Mouse (Mus musculus) intestine, embryonic 16.5 days (tissue): Measurements from ENCODE around the gene Slc25a25. TPM values are rescaled to one million over a fixed set of nuclear protein-coding genes. Genes with fewer than 3 reads are reported as not detected.

Experiments used
- ATAC-seq: fragments of 200-750 bp; cut with Nextera tagmentation; 2 replicates; pipeline ENCODE4 v1.8.0; 2017; ENCODE audit warnings: moderate TSS enrichment, moderate library complexity
- H3K27ac ChIP-seq: fragments of 300-500 bp; sonication (generic); 2 replicates; pipeline ENCODE4 v1.5.1; 2014; ENCODE audit warnings: mild to moderate bottlenecking, low read length
- H3K27me3 ChIP-seq: fragments of 300-500 bp; sonication (generic); replicated peaks from 2 replicates; pipeline ENCODE4 v1.6.1; 2014; ENCODE audit warnings: low read length, control low read depth, mixed read lengths; ENCODE audit not compliant: control insufficient read depth, insufficient read depth
- H3K36me3 ChIP-seq: fragments of 300-500 bp; sonication (generic); 2 replicates; pipeline ENCODE4 v1.6.1; 2014; ENCODE audit warnings: low read length, control low read depth; ENCODE audit not compliant: control insufficient read depth, insufficient read depth
- H3K4me1 ChIP-seq: fragments of 300-500 bp; sonication (generic); 2 replicates; pipeline ENCODE4 v1.6.1; 2014; ENCODE audit warnings: low read length, control low read depth, mixed read lengths; ENCODE audit not compliant: control insufficient read depth, insufficient read depth
- H3K4me2 ChIP-seq: fragments of 300-500 bp; sonication (generic); 2 replicates; pipeline ENCODE4 v1.6.1; 2014; ENCODE audit warnings: low read depth, low read length, control low read depth
- H3K4me3 ChIP-seq: fragments of 300-500 bp; sonication (generic); 2 replicates; pipeline ENCODE4 v1.5.1; 2014; ENCODE audit warnings: mild to moderate bottlenecking, low read length
- H3K9ac ChIP-seq: fragments of 300-500 bp; sonication (generic); 2 replicates; pipeline ENCODE4 v1.6.1; 2014; ENCODE audit warnings: low read depth, low read length
- H3K9me3 ChIP-seq: fragments of 300-500 bp; sonication (generic); 2 replicates; pipeline ENCODE4 v1.6.1; 2016; ENCODE audit warnings: low read length, control low read depth; ENCODE audit not compliant: control insufficient read depth
- WGBS: fragments of 180-500 bp; shearing (Covaris S2); extraction: QIAGEN DNeasy Blood & Tissue Kit; methylation state at CpG from one replicate; pipeline ENCODE4 v1.1.7; 2014; 5-methylcytosine and 5-hydroxymethylcytosine counted together
- polyA plus RNA-seq: library from polyadenylated mRNA; unstranded; fragments of >200 nt; fragmentation: Nextera tagmentation; extraction: Ambion mirVana; gene quantifications from 2 replicates; pipeline ENCODE4 v1.2.1, GENCODE M21; 2015

The Slc25a25 gene
- polyA plus RNA-seq, 1 experiment from 2014 or later: 19.3 TPM

- peak overlapping the region; percentile 95 for H3K27ac ChIP-seq
- H3K36me3 ChIP-seq: 0 out of 2 replicates have a peak, but pooled peaks cover 3% of the 10 kb centered on the region
- H3K4me1 ChIP-seq: peaks cover 16% of the 10 kb centered on the region
- H3K4me2 ChIP-seq: peak overlapping the region; percentile 82
- no peaks in the 10 kb centered on the region for H3K9me3 ChIP-seq
- no peak for ATAC-seq
- H3K4me3 ChIP-seq: peak overlapping the region; percentile 72
- no peaks in the 10 kb centered on the region for H3K27me3 ChIP-seq
- H3K9ac ChIP-seq: peak overlapping the region; percentile 80
- WGBS: under 1% methylated on average over 15 of the region's 15 CpGs
These were observed 54.5 kb downstream of the Slc25a25 start for GRCm38 (mm10) chr2:32396695-32397094.

DNA sequence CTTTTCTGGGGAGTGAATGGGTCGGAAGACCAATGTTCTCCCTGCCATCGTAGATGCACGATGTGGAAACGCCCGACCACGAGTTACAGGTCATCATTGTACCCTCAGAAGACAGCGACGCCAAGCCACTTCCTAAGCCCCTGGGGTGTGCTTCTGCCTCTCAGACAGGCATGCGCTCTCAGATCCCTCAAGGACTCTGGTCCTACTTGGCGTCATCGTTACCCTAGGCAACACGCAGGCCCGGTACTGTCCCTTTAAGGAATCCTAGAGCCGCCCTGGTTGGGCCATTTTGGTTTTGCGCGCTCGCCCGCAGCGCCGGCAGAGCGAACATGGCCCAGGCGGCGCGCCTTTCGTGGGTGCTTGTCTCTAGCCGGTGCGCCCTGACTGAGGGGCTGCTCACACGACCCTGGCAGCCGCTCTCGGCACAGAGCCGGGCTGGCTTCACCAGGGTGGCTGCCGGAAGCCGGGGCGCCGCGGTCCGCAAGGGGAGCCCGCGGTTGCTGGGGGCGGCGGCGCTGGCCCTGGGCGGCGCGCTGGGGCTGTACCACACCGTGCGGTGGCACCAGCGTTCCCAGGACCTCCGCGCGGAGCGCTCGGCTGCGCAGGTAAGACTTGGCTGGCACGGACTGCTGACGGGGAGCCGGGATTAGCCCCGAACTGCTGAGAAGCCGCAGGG lies 55.2 kb downstream of the Slc25a25 start:
- Histone ChIP-seq H3K27me3 (no peaks in the 10 kb centered on the region), H3K27ac (peak overlapping the region; percentile 95), H3K4me1 (peaks cover 16% of the 10 kb centered on the region), H3K4me2 (peak overlapping the region; percentile 82), H3K9ac (peak overlapping the region; percentile 80), H3K4me3 (peak overlapping the region; percentile 72), H3K36me3 (0 out of 2 replicates have a peak, but pooled peaks cover 3% of the 10 kb centered on the region), H3K9me3 (no peaks in the 10 kb centered on the region)
- ATAC-seq: peak; percentile 95
- WGBS: under 1% methylated on average over 59 of the region's 59 CpGs

- Histone ChIP-seq H3K4me3 (peak within 1 kb of the TSS; percentile 72), H3K27me3 (no peaks in the 10 kb centered on the region), H3K36me3 (no peaks in the 10 kb centered on the region), H3K9ac (peak within 1 kb of the TSS; percentile 80), H3K4me2 (peak within 1 kb of the TSS; percentile 82), H3K9me3 (no peaks in the 10 kb centered on the region), H3K27ac (peak within 1 kb of the TSS; percentile 95), H3K4me1 (peaks cover 16% of the 10 kb centered on the region)
- 0% methylated on average over 31 of the region's 31 CpGs for WGBS
- ATAC-seq: peak; percentile 86
These were observed 55.7 kb downstream of the Slc25a25 start, which contains the start of gene Ptges2 for GRCm38 (mm10) chr2:32395484-32395945. TSS of gene Ptges2 (plus strand) at chr2:32395896.

DNA sequence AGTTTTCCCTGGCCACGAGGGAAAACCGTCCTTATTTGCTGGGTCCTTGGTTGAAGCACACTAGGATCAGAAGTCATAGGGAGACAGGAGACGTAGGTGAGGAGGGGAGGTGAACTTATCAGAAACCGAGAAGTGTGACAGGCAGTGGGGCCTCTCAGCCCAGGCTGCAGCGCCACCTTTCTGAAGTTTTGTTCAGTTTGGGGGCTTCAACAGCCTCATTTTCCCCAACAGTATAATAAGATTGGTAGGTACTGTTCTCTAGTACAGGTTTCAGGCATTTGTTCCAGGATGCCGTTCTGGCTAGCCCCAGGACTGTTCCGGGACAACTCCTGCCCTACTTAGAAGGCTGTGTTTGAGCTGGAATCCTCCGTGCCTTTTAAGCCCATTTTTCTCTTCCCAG lies 56.3 kb downstream of the Slc25a25 start:
- Histone ChIP-seq H3K4me2 (peak overlapping the region; percentile 82), H3K9ac (peak overlapping the region; percentile 80), H3K9me3 (no peaks in the 10 kb centered on the region), H3K4me3 (peak overlapping the region; percentile 72), H3K27me3 (no peaks in the 10 kb centered on the region), H3K27ac (peak overlapping the region; percentile 95), H3K4me1 (peaks cover 11% of the 10 kb centered on the region), H3K36me3 (no peaks in the 10 kb centered on the region)
- WGBS: 3% methylated on average over 8 of the region's 8 CpGs
- ATAC-seq: no peak

- ATAC-seq: no peak
- Histone ChIP-seq H3K4me1 (peaks cover 5% of the 10 kb centered on the region), H3K4me2 (no peak overlapping the region), H3K9me3 (no peaks in the 10 kb centered on the region), H3K27me3 (no peaks in the 10 kb centered on the region), H3K4me3 (no peak overlapping the region), H3K9ac (no peak overlapping the region), H3K27ac (no peak overlapping the region), H3K36me3 (no peaks in the 10 kb centered on the region)
- WGBS: 90% methylated on average over 5 of the region's 5 CpGs
These were observed 59.2 kb downstream of the Slc25a25 start for GRCm38 (mm10) chr2:32392063-32392462.

DNA sequence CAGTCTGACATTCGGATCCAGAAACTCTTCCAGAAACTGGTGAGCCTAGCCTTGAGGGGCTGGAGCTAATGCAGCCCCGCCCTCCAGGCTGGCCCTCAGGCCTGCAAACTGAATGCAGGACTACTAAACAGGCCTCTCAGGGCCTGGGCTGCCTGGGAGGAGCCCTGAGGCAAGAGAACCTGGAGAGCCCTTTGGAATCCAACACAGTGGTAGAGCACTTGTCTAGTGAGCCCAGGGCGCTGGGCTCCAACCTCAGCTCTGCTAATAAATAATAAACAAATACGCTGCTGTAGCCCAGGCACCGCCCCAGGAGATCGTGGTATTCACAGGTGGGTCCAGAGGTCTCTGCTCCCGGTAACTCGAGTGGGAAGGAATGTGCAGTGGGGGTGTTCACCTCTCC lies 60.4 kb downstream of the Slc25a25 start:
- Histone ChIP-seq H3K4me3 (no peak overlapping the region), H3K36me3 (no peaks in the 10 kb centered on the region), H3K4me2 (no peak overlapping the region), H3K9ac (no peak overlapping the region), H3K27me3 (no peaks in the 10 kb centered on the region), H3K27ac (no peak overlapping the region), H3K9me3 (no peaks in the 10 kb centered on the region), H3K4me1 (0 out of 2 replicates have a peak, but pooled peaks cover 4% of the 10 kb centered on the region)
- WGBS: 62% methylated on average over 8 of the region's 8 CpGs
- ATAC-seq: no peak

DNA sequence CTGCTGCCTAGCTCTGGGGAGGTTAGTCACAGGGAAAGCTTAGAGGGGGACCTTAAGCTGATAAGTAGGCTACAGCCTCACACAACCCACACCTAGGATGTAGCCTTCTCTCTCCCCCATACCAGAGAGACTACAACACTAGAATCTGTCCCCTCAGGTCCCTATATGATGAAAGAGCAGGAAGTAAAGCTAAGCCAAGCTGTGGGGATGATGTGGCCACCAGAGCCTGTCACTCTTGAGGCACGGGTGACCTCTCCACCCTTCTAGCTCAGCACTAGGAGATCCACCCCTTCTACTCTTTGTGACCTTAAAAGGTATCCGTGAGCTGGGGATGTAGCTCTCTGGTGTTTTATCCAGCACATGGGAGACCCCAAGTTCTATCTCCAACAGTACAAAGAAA lies 62.1 kb downstream of the Slc25a25 start:
- WGBS: 68% methylated on average over 2 of the region's 2 CpGs
- no peak overlapping the region for H3K4me3 ChIP-seq
- no peak overlapping the region for H3K4me2 ChIP-seq
- H3K4me1 ChIP-seq: no peaks in the 10 kb centered on the region
- H3K9me3 ChIP-seq: no peaks in the 10 kb centered on the region
- no peak overlapping the region for H3K27ac ChIP-seq
- no peak for ATAC-seq
- H3K36me3 ChIP-seq: no peaks in the 10 kb centered on the region
- H3K9ac ChIP-seq: no peak overlapping the region
- H3K27me3 ChIP-seq: no peaks in the 10 kb centered on the region

DNA sequence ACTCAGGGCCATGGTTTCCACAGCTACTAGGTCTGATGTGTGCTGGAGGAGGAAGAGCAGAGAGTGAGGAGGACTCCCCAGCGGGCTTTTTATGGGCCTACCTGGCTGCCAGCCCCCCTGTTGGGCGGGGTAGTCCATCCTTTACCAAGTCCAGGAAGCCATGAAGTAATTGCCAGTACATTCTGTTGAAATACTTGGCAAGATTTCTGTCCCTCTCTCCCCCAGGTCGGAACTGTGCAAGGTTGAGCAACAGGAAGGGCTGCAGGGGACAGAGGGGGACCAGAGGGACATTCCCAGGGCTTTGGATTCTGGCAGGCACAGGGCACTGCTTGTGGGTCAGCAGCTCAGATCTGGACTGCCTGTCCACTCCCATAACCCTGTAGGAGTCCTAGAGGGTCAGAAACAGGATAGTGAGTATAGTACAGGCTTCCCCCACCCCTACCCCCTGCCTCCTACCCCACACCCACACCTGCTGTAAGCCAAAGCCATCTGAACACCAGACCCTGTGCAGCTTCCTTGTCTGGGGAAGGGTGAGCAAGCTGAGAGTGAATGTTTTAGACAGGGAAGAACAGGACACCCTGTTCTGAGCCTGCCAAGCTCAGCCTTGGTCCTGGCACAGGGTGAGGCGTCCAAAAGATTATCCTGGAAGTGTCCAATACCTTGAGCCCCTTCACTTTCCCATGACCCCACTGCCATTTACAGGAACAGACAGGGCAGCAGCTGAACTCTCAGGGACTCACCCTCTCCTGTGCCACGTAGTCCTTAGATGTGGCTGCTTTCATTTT lies 63.3 kb downstream of the Slc25a25 start, which contains the start of gene Lcn2:
Gene Lcn2, minus strand, starts transcription at position 547 of the 785 bp plus-strand sequence.
- H3K36me3 ChIP-seq: no peaks in the 10 kb centered on the region
- H3K9ac ChIP-seq: no peak within 1 kb of the TSS
- H3K4me3 ChIP-seq: no peak within 1 kb of the TSS
- ATAC-seq: no peak
- H3K27me3 ChIP-seq: no peaks in the 10 kb centered on the region; the same call in 1 of the 2 replicates
- no peak within 1 kb of the TSS for H3K4me2 ChIP-seq
- WGBS: 65% methylated on average over 5 of the region's 5 CpGs
- no peak within 1 kb of the TSS for H3K27ac ChIP-seq
- H3K4me1 ChIP-seq: no peaks in the 10 kb centered on the region
- no peaks in the 10 kb centered on the region for H3K9me3 ChIP-seq

- WGBS: 81% methylated on average over 2 of the region's 2 CpGs
- H3K27ac ChIP-seq: no peak overlapping the region
- no peak for ATAC-seq
- no peak overlapping the region for H3K9ac ChIP-seq
- no peaks in the 10 kb centered on the region; the same call in 1 of the 2 replicates for H3K27me3 ChIP-seq
- no peak overlapping the region for H3K4me3 ChIP-seq
- H3K9me3 ChIP-seq: no peaks in the 10 kb centered on the region
- H3K4me1 ChIP-seq: peaks cover 4% of the 10 kb centered on the region; the same call in 1 of the 2 replicates
- H3K36me3 ChIP-seq: peaks cover 6% of the 10 kb centered on the region; the same call in 1 of the 2 replicates
- H3K4me2 ChIP-seq: no peak overlapping the region
These were observed 68.6 kb downstream of the Slc25a25 start for GRCm38 (mm10) chr2:32382689-32383088.
